Mouse (Mus musculus): ENCODE data around the gene Lsamp. TPM values are rescaled to one million over a fixed set of nuclear protein-coding genes. Genes with fewer than 3 reads are reported as not detected.

The Lsamp gene
- total and polyA plus RNA-seq, 2 experiments from 2014 or later: 122 to 157 TPM

- H3K27me3 ChIP-seq (ENCODE audit: insufficient read depth, low read length): no peaks in the 10 kb centered on the region
- no peaks in the 10 kb centered on the region for H3K4me1 ChIP-seq (ENCODE audit: insufficient read depth, low read length)
- H3K9me3 ChIP-seq (ENCODE audit: low read length): no peaks in the 10 kb centered on the region
- DNase-seq (ENCODE audit: low spot score): no peak
- WGBS: 90% methylated on average over 1 of the region's 1 CpGs
- H3K36me3 ChIP-seq (ENCODE audit: insufficient read depth, low read length): no peaks in the 10 kb centered on the region
- TF ChIP-seq CTCF (IDR thresholded peaks at IDR 0.05; ENCODE audit: low read depth): no peak
- no peak for ATAC-seq
- H3K4me2 ChIP-seq (ENCODE audit: low read depth, low read length): no peak overlapping the region
- no peak overlapping the region for H3K27ac ChIP-seq
- no peak overlapping the region for H3K9ac ChIP-seq (replicated peaks; ENCODE audit: low read length)
- H3K4me3 ChIP-seq (ENCODE audit: low read length): no peak overlapping the region
These were observed 1400.1 kb downstream of the Lsamp start for GRCm38 (mm10) chr16:41384288-41384687.

- WGBS: 52% methylated on average over 7 of the region's 7 CpGs
- DNase-seq (ENCODE audit: low spot score): no peak
These were observed 1424.7 kb downstream of the Lsamp start for GRCm38 (mm10) chr16:41408850-41409249.

GRCm38 (mm10) chr16:41410671-41411070, 1426.5 kb downstream of the Lsamp start:
- DNase-seq (ENCODE audit: low spot score) (no peak), ATAC-seq (no peak)
- TF ChIP-seq CTCF (IDR thresholded peaks at IDR 0.05; ENCODE audit: low read depth): no peak
- no peaks in the 10 kb centered on the region for H3K4me1 ChIP-seq (ENCODE audit: insufficient read depth, low read length)
- no peak overlapping the region for H3K4me3 ChIP-seq (ENCODE audit: low read length)
- H3K9me3 ChIP-seq (ENCODE audit: low read length): no peaks in the 10 kb centered on the region
- 84% methylated on average over 3 of the region's 3 CpGs for WGBS
- H3K4me2 ChIP-seq (ENCODE audit: low read depth, low read length): no peak overlapping the region
- H3K36me3 ChIP-seq (ENCODE audit: insufficient read depth, low read length): no peaks in the 10 kb centered on the region
- no peak overlapping the region for H3K9ac ChIP-seq (replicated peaks; ENCODE audit: low read length)
- H3K27ac ChIP-seq: no peak overlapping the region
- no peaks in the 10 kb centered on the region for H3K27me3 ChIP-seq (ENCODE audit: insufficient read depth, low read length)

More at GRCm38 (mm10) chr16:41408850-41409249, 1424.7 kb downstream of the Lsamp start:
- no peak overlapping the region for H3K4me2 ChIP-seq (ENCODE audit: low read depth, low read length)
- H3K36me3 ChIP-seq (ENCODE audit: insufficient read depth, low read length): no peaks in the 10 kb centered on the region
- H3K4me3 ChIP-seq (ENCODE audit: low read length): no peak overlapping the region
- no peak overlapping the region for H3K27ac ChIP-seq
- H3K9me3 ChIP-seq (ENCODE audit: low read length): no peaks in the 10 kb centered on the region
- peak; percentile 16; the same call in 1 of the 2 replicates for TF ChIP-seq CTCF (IDR thresholded peaks at IDR 0.05; ENCODE audit: low read depth)
- H3K4me1 ChIP-seq (ENCODE audit: insufficient read depth, low read length): no peaks in the 10 kb centered on the region
- ATAC-seq: no peak
- no peak overlapping the region for H3K9ac ChIP-seq (replicated peaks; ENCODE audit: low read length)
- H3K27me3 ChIP-seq (ENCODE audit: insufficient read depth, low read length): no peaks in the 10 kb centered on the region

- H3K27ac ChIP-seq: no peak overlapping the region
- H3K9me3 ChIP-seq (ENCODE audit: low read length): no peaks in the 10 kb centered on the region
- H3K27me3 ChIP-seq (ENCODE audit: insufficient read depth, low read length): no peaks in the 10 kb centered on the region
- no peaks in the 10 kb centered on the region for H3K4me1 ChIP-seq (ENCODE audit: insufficient read depth, low read length)
- H3K4me2 ChIP-seq (ENCODE audit: low read depth, low read length): no peak overlapping the region
- TF ChIP-seq CTCF (IDR thresholded peaks at IDR 0.05; ENCODE audit: low read depth): peak; percentile 47
- H3K4me3 ChIP-seq (ENCODE audit: low read length): no peak overlapping the region
- DNase-seq (ENCODE audit: low spot score) (peak; percentile 58), ATAC-seq (no peak)
- WGBS: 58% methylated on average over 5 of the region's 5 CpGs
- no peaks in the 10 kb centered on the region for H3K36me3 ChIP-seq (ENCODE audit: insufficient read depth, low read length)
- H3K9ac ChIP-seq (replicated peaks; ENCODE audit: low read length): no peak overlapping the region
These were observed 1433.2 kb downstream of the Lsamp start for GRCm38 (mm10) chr16:41417363-41417762.

- Histone ChIP-seq H3K27me3 (ENCODE audit: insufficient read depth, low read length) (no peaks in the 10 kb centered on the region), H3K9me3 (ENCODE audit: low read length) (no peaks in the 10 kb centered on the region), H3K36me3 (ENCODE audit: insufficient read depth, low read length) (no peaks in the 10 kb centered on the region), H3K27ac (no peak overlapping the region), H3K4me1 (ENCODE audit: insufficient read depth, low read length) (no peaks in the 10 kb centered on the region), H3K4me2 (ENCODE audit: low read depth, low read length) (no peak overlapping the region), H3K9ac (replicated peaks; ENCODE audit: low read length) (no peak overlapping the region), H3K4me3 (ENCODE audit: low read length) (no peak overlapping the region)
- no peak for TF ChIP-seq CTCF (IDR thresholded peaks at IDR 0.05; ENCODE audit: low read depth)
- DNase-seq (ENCODE audit: low spot score): no peak
- no peak for ATAC-seq
- WGBS: 67% methylated on average over 2 of the region's 2 CpGs
These were observed 1483.2 kb downstream of the Lsamp start for GRCm38 (mm10) chr16:41467391-41467790.

- H3K4me3 ChIP-seq (ENCODE audit: low read length): no peak overlapping the region
- H3K4me1 ChIP-seq (ENCODE audit: insufficient read depth, low read length): no peaks in the 10 kb centered on the region
- no peak overlapping the region for H3K4me2 ChIP-seq (ENCODE audit: low read depth, low read length)
- no peak overlapping the region for H3K27ac ChIP-seq
- H3K9me3 ChIP-seq (ENCODE audit: low read length): no peaks in the 10 kb centered on the region
- no peaks in the 10 kb centered on the region for H3K36me3 ChIP-seq (ENCODE audit: insufficient read depth, low read length)
- no peak overlapping the region for H3K9ac ChIP-seq (replicated peaks; ENCODE audit: low read length)
- ATAC-seq (no peak), DNase-seq (ENCODE audit: low spot score) (no peak)
- TF ChIP-seq CTCF (IDR thresholded peaks at IDR 0.05; ENCODE audit: low read depth): no peak
- no peaks in the 10 kb centered on the region for H3K27me3 ChIP-seq (ENCODE audit: insufficient read depth, low read length)
- 73% methylated on average over 5 of the region's 5 CpGs for WGBS
These were observed 1494.5 kb downstream of the Lsamp start for GRCm38 (mm10) chr16:41478694-41479093.

GRCm38 (mm10) chr16:41481832-41482231, 1497.7 kb downstream of the Lsamp start:
- Histone ChIP-seq H3K27me3 (ENCODE audit: insufficient read depth, low read length) (no peaks in the 10 kb centered on the region), H3K4me2 (ENCODE audit: low read depth, low read length) (no peak overlapping the region), H3K4me3 (ENCODE audit: low read length) (no peak overlapping the region), H3K9ac (replicated peaks; ENCODE audit: low read length) (no peak overlapping the region), H3K4me1 (ENCODE audit: insufficient read depth, low read length) (no peaks in the 10 kb centered on the region), H3K36me3 (ENCODE audit: insufficient read depth, low read length) (no peaks in the 10 kb centered on the region), H3K27ac (no peak overlapping the region), H3K9me3 (ENCODE audit: low read length) (no peaks in the 10 kb centered on the region)
- DNase-seq (ENCODE audit: low spot score) (no peak), ATAC-seq (no peak)
- no peak for TF ChIP-seq CTCF (IDR thresholded peaks at IDR 0.05; ENCODE audit: low read depth)
- 92% methylated on average over 1 of the region's 1 CpGs for WGBS
